Mouse (Mus musculus) liver, embryonic 11.5 days (tissue): ENCODE results near the gene Gripap1. TPM values are rescaled to one million over a fixed set of nuclear protein-coding genes. Genes with fewer than 3 reads are reported as not detected.
A peak's percentile ranks its signal among the peaks of the same experiment; 100 is the strongest.

Source experiments
- ATAC-seq: fragments of 200-750 bp; cut with Nextera tagmentation; replicated peaks from 2 replicates; pipeline ENCODE4 v1.8.0; 2017; ENCODE audit warnings: moderate number of reproducible peaks, mild to moderate bottlenecking, moderate TSS enrichment, moderate library complexity; ENCODE audit not compliant: low FRiP score
- DNase-seq: peaks from one replicate; pipeline ENCODE4 v3.0.0-alpha.2; 2017; ENCODE audit warnings: low spot score
- H3K27ac ChIP-seq: fragments of 300-500 bp; sonication (generic); 2 replicates; pipeline ENCODE4 v1.5.1; 2014; ENCODE audit warnings: mild to moderate bottlenecking, low read depth, low read length, control low read depth
- H3K27me3 ChIP-seq: fragments of 300-500 bp; sonication (generic); replicated peaks from 2 replicates; pipeline ENCODE4 v1.6.1; 2014; ENCODE audit warnings: low read length, mixed read lengths; ENCODE audit not compliant: control insufficient read depth, insufficient read depth
- H3K36me3 ChIP-seq: fragments of 300-500 bp; sonication (generic); 2 replicates; pipeline ENCODE4 v1.6.1; 2014; ENCODE audit warnings: mild to moderate bottlenecking, low read length, moderate library complexity, mixed read lengths; ENCODE audit not compliant: control insufficient read depth, insufficient read depth
- H3K4me1 ChIP-seq: fragments of 300-500 bp; sonication (generic); replicated peaks from 2 replicates; pipeline ENCODE4 v1.6.1; 2014; ENCODE audit warnings: low read length, mixed read lengths; ENCODE audit not compliant: control insufficient read depth, insufficient read depth
- H3K4me2 ChIP-seq: fragments of 300-500 bp; sonication (generic); 2 replicates; pipeline ENCODE4 v1.6.1; 2014; ENCODE audit warnings: mild to moderate bottlenecking, control low read depth, moderate library complexity
- H3K4me3 ChIP-seq: fragments of 300-500 bp; sonication (generic); 2 replicates; pipeline ENCODE4 v1.5.1; 2014; ENCODE audit warnings: low read depth, low read length, control low read depth
- H3K9ac ChIP-seq: fragments of 300-500 bp; sonication (generic); 2 replicates; pipeline ENCODE4 v1.6.1; 2014; ENCODE audit warnings: low read depth, low read length, control low read depth
- H3K9me3 ChIP-seq: fragments of 300-500 bp; sonication (generic); 2 replicates; pipeline ENCODE4 v1.6.1; 2016; ENCODE audit warnings: low read length, inconsistent platforms, mixed read lengths; ENCODE audit not compliant: control insufficient read depth
- WGBS: fragments of 180-500 bp; shearing (Covaris S2); extraction: QIAGEN DNeasy Blood & Tissue Kit; methylation state at CpG from one replicate; pipeline ENCODE4 v1.1.7; 2014; 5-methylcytosine and 5-hydroxymethylcytosine counted together
- polyA plus RNA-seq: library from polyadenylated mRNA; unstranded; fragments of >200 nt; fragmentation: Nextera tagmentation; extraction: Ambion mirVana; gene quantifications from 2 replicates; pipeline ENCODE4 v1.2.1, GENCODE M21; 2014

The Gripap1 gene
- polyA plus RNA-seq, 1 experiment from 2014 or later = 45.0 TPM

GRCm38 (mm10) chrX:7775501-7776205, 13.9 kb upstream of the Gripap1 start:
- Histone ChIP-seq H3K9ac (no peak overlapping the region), H3K4me3 (no peak overlapping the region), H3K36me3 (no peaks in the 10 kb centered on the region; the same call in 1 of the 2 replicates), H3K27me3 (no peaks in the 10 kb centered on the region), H3K27ac (no peak overlapping the region), H3K4me1 (no peaks in the 10 kb centered on the region; the same call in 1 of the 2 replicates), H3K4me2 (no peak overlapping the region), H3K9me3 (no peaks in the 10 kb centered on the region)
- DNase-seq = no peak
- no peak for ATAC-seq
- WGBS = 68% methylated on average over 9 of the region's 9 CpGs

- Histone ChIP-seq H3K9me3 (no peaks in the 10 kb centered on the region), H3K4me1 (no peaks in the 10 kb centered on the region; the same call in 1 of the 2 replicates), H3K27me3 (no peaks in the 10 kb centered on the region), H3K27ac (peak overlapping the region; percentile 25; the same call in 1 of the 2 replicates), H3K4me2 (no peak overlapping the region), H3K36me3 (no peaks in the 10 kb centered on the region; the same call in 1 of the 2 replicates), H3K9ac (no peak overlapping the region), H3K4me3 (no peak overlapping the region)
- DNase-seq (no peak), ATAC-seq (peak; percentile 67)
- 41% methylated on average over 8 of the region's 8 CpGs for WGBS
Measured at GRCm38 (mm10) chrX:7776329-7777082, 13.1 kb upstream of the Gripap1 start.

- peak; percentile 81 for ATAC-seq
- Histone ChIP-seq H3K27ac (peak overlapping the region; percentile 90), H3K9me3 (no peaks in the 10 kb centered on the region), H3K4me3 (no peak overlapping the region), H3K36me3 (no peaks in the 10 kb centered on the region; the same call in 1 of the 2 replicates), H3K4me1 (no peaks in the 10 kb centered on the region; the same call in 1 of the 2 replicates), H3K27me3 (no peaks in the 10 kb centered on the region), H3K9ac (no peak overlapping the region), H3K4me2 (peak overlapping the region; percentile 46)
- DNase-seq = no peak
- WGBS = 47% methylated on average over 7 of the region's 7 CpGs
Measured at GRCm38 (mm10) chrX:7778450-7779244, 10.9 kb upstream of the Gripap1 start.

GRCm38 (mm10) chrX:7779294-7779693, 10.3 kb upstream of the Gripap1 start:
- 17% methylated on average over 3 of the region's 3 CpGs for WGBS

GRCm38 (mm10) chrX:7782603-7783092, 6.9 kb upstream of the Gripap1 start:
- H3K27me3 ChIP-seq = no peaks in the 10 kb centered on the region
- DNase-seq (no peak), ATAC-seq (no peak)
- no peak overlapping the region for H3K27ac ChIP-seq
- H3K4me2 ChIP-seq = no peak overlapping the region
- H3K9ac ChIP-seq = no peak overlapping the region
- no peaks in the 10 kb centered on the region for H3K36me3 ChIP-seq
- 78% methylated on average over 4 of the region's 4 CpGs for WGBS
- no peak overlapping the region for H3K4me3 ChIP-seq
- no peaks in the 10 kb centered on the region; the same call in 1 of the 2 replicates for H3K4me1 ChIP-seq
- no peaks in the 10 kb centered on the region for H3K9me3 ChIP-seq

More at GRCm38 (mm10) chrX:7779294-7779693, 10.3 kb upstream of the Gripap1 start:
- ATAC-seq = peak; percentile 69
- Histone ChIP-seq H3K4me1 (no peaks in the 10 kb centered on the region; the same call in 1 of the 2 replicates), H3K9ac (peak overlapping the region; percentile 40), H3K4me2 (peak overlapping the region; percentile 46), H3K27ac (peak overlapping the region; percentile 90), H3K27me3 (no peaks in the 10 kb centered on the region), H3K36me3 (no peaks in the 10 kb centered on the region; the same call in 1 of the 2 replicates), H3K4me3 (no peak overlapping the region), H3K9me3 (no peaks in the 10 kb centered on the region)
- DNase-seq = no peak

- H3K4me3 ChIP-seq = peak overlapping the region; percentile 65
- ATAC-seq (0 out of 2 replicates have a peak, but pooled peaks have one; percentile 21), DNase-seq (no peak)
- H3K27me3 ChIP-seq = no peaks in the 10 kb centered on the region
- H3K4me1 ChIP-seq = no peaks in the 10 kb centered on the region
- H3K27ac ChIP-seq = peak overlapping the region; percentile 49; the same call in 1 of the 2 replicates
- H3K9me3 ChIP-seq = no peaks in the 10 kb centered on the region
- peak overlapping the region; percentile 72 for H3K4me2 ChIP-seq
- H3K36me3 ChIP-seq = no peaks in the 10 kb centered on the region
- H3K9ac ChIP-seq = peak overlapping the region; percentile 70
- 16% methylated on average over 5 of the region's 5 CpGs for WGBS
Measured at GRCm38 (mm10) chrX:7790309-7790708, 744 bp downstream of the Gripap1 start.

GRCm38 (mm10) chrX:7793361-7793760, 3.8 kb downstream of the Gripap1 start:
- 39% methylated on average over 3 of the region's 3 CpGs for WGBS
- H3K4me2 ChIP-seq = no peak overlapping the region
- no peaks in the 10 kb centered on the region for H3K4me1 ChIP-seq
- no peaks in the 10 kb centered on the region for H3K9me3 ChIP-seq
- no peak overlapping the region for H3K27ac ChIP-seq
- ATAC-seq = no peak
- H3K36me3 ChIP-seq = no peaks in the 10 kb centered on the region
- no peak for DNase-seq
- H3K9ac ChIP-seq = no peak overlapping the region
- H3K27me3 ChIP-seq = no peaks in the 10 kb centered on the region
- no peak overlapping the region for H3K4me3 ChIP-seq

- Histone ChIP-seq H3K27ac (no peak overlapping the region), H3K9ac (no peak overlapping the region), H3K27me3 (no peaks in the 10 kb centered on the region), H3K4me1 (no peaks in the 10 kb centered on the region), H3K4me3 (no peak overlapping the region), H3K9me3 (no peaks in the 10 kb centered on the region), H3K4me2 (no peak overlapping the region), H3K36me3 (no peaks in the 10 kb centered on the region)
- no peak for ATAC-seq
- WGBS = 34% methylated on average over 7 of the region's 7 CpGs
- peak; percentile 43 for DNase-seq
Measured at GRCm38 (mm10) chrX:7795016-7795415, 5.5 kb downstream of the Gripap1 start.
